Mouse (Mus musculus): ENCODE measurements around the gene Slc35b2. TPM values are rescaled to one million over a fixed set of nuclear protein-coding genes. Genes with fewer than 3 reads are reported as not detected.

Slc35b2 gene
- total and polyA plus RNA-seq, 3 experiments = 57.2 to 101 (median 73.9) TPM

DNA sequence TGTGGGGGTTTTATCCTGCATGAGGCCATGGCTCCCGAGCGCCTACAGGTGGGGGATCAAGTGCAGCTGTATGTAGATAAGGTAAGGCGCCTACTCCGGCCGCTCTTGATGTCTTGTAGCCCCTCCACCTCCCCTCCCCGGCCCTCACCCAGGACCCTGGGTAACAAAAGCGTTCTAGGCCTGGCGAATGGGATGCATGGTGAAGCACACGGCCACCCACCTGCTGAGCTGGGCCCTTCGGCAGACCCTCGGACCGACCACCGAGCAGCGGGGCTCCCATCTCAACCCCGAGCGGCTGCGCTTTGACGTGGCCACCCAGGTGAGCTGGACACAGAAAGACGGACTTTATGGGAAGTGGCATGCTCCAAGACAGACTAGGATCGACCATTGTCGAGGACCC lies 46.5 kb upstream of the Slc35b2 start:
- peaks cover 55 to 84% of the 10 kb centered on the region in 2 experiments for H3K36me3 ChIP-seq (replicated peaks in 1 of 2; ENCODE audit: control insufficient read depth in 1 of 2, insufficient read depth in 1 of 2, low read length in 1 of 2)
- in situ Hi-C loops (cut with MboI; ENCODE audit: low pct_ligation_motif_present, low pct_unique_long_range_greater_than_20kb, low sequenced_read_pairs) (loop anchor here (5.0 kb wide), 1 partner anchor 35 kb away; no protein-coding TSS in a partner anchor), dilution Hi-C loops (cut with MboI; ENCODE audit: extremely low pct_ligation_motif_present, extremely low pct_unique_long_range_greater_than_20kb, low sequenced_read_pairs) (no loop called here)

DNA sequence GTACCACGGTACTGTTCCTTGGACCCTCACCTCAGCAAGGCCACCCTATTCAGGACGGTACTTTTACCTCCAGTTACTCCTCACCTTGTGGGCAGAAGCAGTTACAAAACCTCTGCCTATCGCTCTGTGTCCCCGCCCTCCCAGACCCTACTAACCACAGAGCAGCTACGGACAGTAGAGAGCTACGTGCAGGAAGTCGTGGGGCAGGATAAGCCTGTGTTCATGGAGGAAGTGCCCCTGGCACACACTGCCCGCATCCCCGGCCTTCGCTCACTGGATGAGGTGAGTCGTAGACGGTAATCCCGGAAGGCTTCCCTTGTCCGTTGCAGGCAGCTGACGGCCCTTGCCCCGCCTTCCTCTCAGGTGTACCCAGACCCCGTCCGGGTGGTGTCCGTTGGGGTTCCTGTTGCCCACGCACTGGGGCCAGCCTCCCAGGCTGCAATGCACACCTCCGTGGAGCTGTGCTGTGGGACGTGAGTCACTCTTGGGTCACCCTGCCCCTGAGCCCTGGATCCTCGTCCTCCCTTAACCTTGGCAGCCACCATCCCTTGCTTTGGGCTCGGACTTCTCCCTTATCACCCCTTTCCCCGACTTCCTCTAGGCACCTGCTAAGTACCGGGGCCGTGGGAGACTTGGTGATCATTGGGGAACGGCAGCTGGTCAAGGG lies 46.0 kb upstream of the Slc35b2 start:
- TF ChIP-seq TCF12 (IDR thresholded peaks at IDR 0.05; ENCODE audit: low read depth, low read length) (no peak), PAX5 (IDR thresholded peaks at IDR 0.05; ENCODE audit: low read length) (no peak), BHLHE40 (IDR thresholded peaks at IDR 0.05; ENCODE audit: low read depth, low read length) (no peak), KAT2A (IDR thresholded peaks at IDR 0.05; ENCODE audit: insufficient replicate concordance, low read length) (no peak), SIN3A (IDR thresholded peaks at IDR 0.05; ENCODE audit: low read length) (no peak)
- dilution Hi-C loops (cut with MboI; ENCODE audit: extremely low pct_ligation_motif_present, extremely low pct_unique_long_range_greater_than_20kb, low sequenced_read_pairs) = no loop called here
- no peaks in the 10 kb centered on the region for H3K27me3 ChIP-seq (replicated peaks)
- in situ Hi-C loops (cut with MboI; ENCODE audit: low pct_ligation_motif_present, low pct_unique_long_range_greater_than_20kb, low sequenced_read_pairs) = loop anchor here (5.0 kb wide), 1 partner anchor 35 kb away; no protein-coding TSS in a partner anchor
- no peaks in the 10 kb centered on the region for H3K4me1 ChIP-seq (ENCODE audit: control insufficient read depth in 1 of 2, insufficient read depth in 2 of 2)
- H3K9me3 ChIP-seq (replicated peaks; ENCODE audit: low read length) = no peaks in the 10 kb centered on the region
- no peak overlapping the region for H3K27ac ChIP-seq (ENCODE audit: insufficient read depth, low read depth)
- H3K9ac ChIP-seq (ENCODE audit: insufficient read depth, low read depth) = no peak overlapping the region
- H3K79me2 ChIP-seq (replicated peaks; ENCODE audit: control insufficient read depth, extremely low read depth, insufficient read depth, poor library complexity, severe bottlenecking) = no peaks in the 10 kb centered on the region
- H3K4me3 ChIP-seq (replicated peaks in 1 of 3; ENCODE audit: low read depth in 2 of 3, low read length in 2 of 3, poor library complexity in 1 of 3) = no peak overlapping the region
- H3K4me2 ChIP-seq (ENCODE audit: insufficient read depth, low read depth, poor library complexity, severe bottlenecking) = no peak overlapping the region
- peaks cover 55 to 81% of the 10 kb centered on the region in 2 experiments for H3K36me3 ChIP-seq (replicated peaks in 1 of 2; ENCODE audit: control insufficient read depth in 1 of 2, insufficient read depth in 1 of 2, low read length in 1 of 2)
- no peak for DNase-seq (ENCODE audit: extremely low read depth)

More for the DNA sequence above, 46.5 kb upstream of the Slc35b2 start:
- no peaks in the 10 kb centered on the region for H3K4me1 ChIP-seq (ENCODE audit: control insufficient read depth in 1 of 2, insufficient read depth in 2 of 2)
- no peak overlapping the region for H3K4me3 ChIP-seq (replicated peaks in 1 of 3; ENCODE audit: low read depth in 2 of 3, low read length in 2 of 3, poor library complexity in 1 of 3)
- no peaks in the 10 kb centered on the region for H3K9me3 ChIP-seq (replicated peaks; ENCODE audit: low read length)
- no peak overlapping the region for H3K9ac ChIP-seq (ENCODE audit: insufficient read depth, low read depth)
- TF ChIP-seq MEF2A (IDR thresholded peaks at IDR 0.05; ENCODE audit: borderline replicate concordance, low read depth, low read length) = no peak
- TF ChIP-seq CTCF (conservative IDR thresholded peaks at IDR 0.05 in 1 of 2, IDR thresholded peaks at IDR 0.05 in 1 of 2; ENCODE audit: low read depth in 2 of 2, low read length in 2 of 2) = no peak
- no peaks in the 10 kb centered on the region for H3K27me3 ChIP-seq (replicated peaks)
- DNase-seq (ENCODE audit: extremely low read depth) = no peak
- no peak overlapping the region for H3K4me2 ChIP-seq (ENCODE audit: insufficient read depth, low read depth, poor library complexity, severe bottlenecking)
- no peaks in the 10 kb centered on the region for H3K79me2 ChIP-seq (replicated peaks; ENCODE audit: control insufficient read depth, extremely low read depth, insufficient read depth, poor library complexity, severe bottlenecking)
- H3K27ac ChIP-seq (ENCODE audit: insufficient read depth, low read depth) = no peak overlapping the region

- Histone ChIP-seq H3K27ac (ENCODE audit: insufficient read depth, low read depth) (no peak overlapping the region), H3K9ac (ENCODE audit: insufficient read depth, low read depth) (no peak overlapping the region), H3K79me2 (replicated peaks; ENCODE audit: control insufficient read depth, extremely low read depth, insufficient read depth, poor library complexity, severe bottlenecking) (no peaks in the 10 kb centered on the region), H3K4me1 (ENCODE audit: control insufficient read depth in 1 of 2, insufficient read depth in 2 of 2) (no peaks in the 10 kb centered on the region), H3K36me3 (replicated peaks in 1 of 2; ENCODE audit: control insufficient read depth in 1 of 2, insufficient read depth in 1 of 2, low read length in 1 of 2) (peaks cover 55 to 74% of the 10 kb centered on the region in 2 experiments), H3K9me3 (replicated peaks; ENCODE audit: low read length) (no peaks in the 10 kb centered on the region), H3K4me3 (replicated peaks in 1 of 3; ENCODE audit: low read depth in 2 of 3, low read length in 2 of 3, poor library complexity in 1 of 3) (no peak overlapping the region), H3K4me2 (ENCODE audit: insufficient read depth, low read depth, poor library complexity, severe bottlenecking) (no peak overlapping the region), H3K27me3 (replicated peaks) (no peaks in the 10 kb centered on the region)
- DNase-seq (ENCODE audit: extremely low read depth) = no peak
- dilution Hi-C loops (cut with MboI; ENCODE audit: extremely low pct_ligation_motif_present, extremely low pct_unique_long_range_greater_than_20kb, low sequenced_read_pairs) = no loop called here
- in situ Hi-C loops (cut with MboI; ENCODE audit: low pct_ligation_motif_present, low pct_unique_long_range_greater_than_20kb, low sequenced_read_pairs) = loop anchor here (5.0 kb wide), 1 partner anchor 33 kb away; no protein-coding TSS in a partner anchor
- TF ChIP-seq BHLHE40 (IDR thresholded peaks at IDR 0.05; ENCODE audit: low read depth, low read length) = no peak
- TF ChIP-seq MEF2A (IDR thresholded peaks at IDR 0.05; ENCODE audit: borderline replicate concordance, low read depth, low read length) = no peak
- TF ChIP-seq E2F4 (IDR thresholded peaks at IDR 0.05; ENCODE audit: insufficient replicate concordance, low read depth, low read length) = no peak
- TF ChIP-seq SMC3 (IDR thresholded peaks at IDR 0.05; ENCODE audit: low read depth, low read length) = no peak
Observed at GRCm38 (mm10) chr17:45518766-45519475, 44.8 kb upstream of the Slc35b2 start.

All from CH12.LX (cell line).